Mouse (Mus musculus) thymus, adult 2 months (tissue): Measurements from ENCODE around the gene Styx. TPM values are rescaled to one million over a fixed set of nuclear protein-coding genes. Genes with fewer than 3 reads are reported as not detected.
"Not testable (repeated sequence)": the region's sequence is repeated elsewhere in the genome, so short reads cannot be mapped to it uniquely, and the experiment has no call there.

Experiments used
- DNase-seq: peaks from one replicate; pipeline ENCODE4 v3.0.0; 2021
- H3K27ac ChIP-seq: fragments of 200-500 bp; 2 replicates; pipeline ENCODE4 v1.5.1; 2012; ENCODE audit warnings: low read length, control low read depth; ENCODE audit not compliant: control insufficient read depth, insufficient read depth
- H3K27me3 ChIP-seq: fragments of 200-500 bp; 2 replicates; pipeline ENCODE4 v1.6.1; 2012; ENCODE audit warnings: mild to moderate bottlenecking, low read length, moderate library complexity, mixed read lengths; ENCODE audit not compliant: control insufficient read depth, insufficient read depth
- H3K36me3 ChIP-seq: fragments of 200-500 bp; 2 replicates; pipeline ENCODE4 v1.6.1; 2012; ENCODE audit warnings: mild to moderate bottlenecking, low read length, moderate library complexity; ENCODE audit not compliant: control insufficient read depth, insufficient read depth
- H3K4me1 ChIP-seq: fragments of 200-500 bp; replicated peaks from 2 replicates; pipeline ENCODE4 v1.6.1; 2012; ENCODE audit warnings: low read length; ENCODE audit not compliant: control insufficient read depth, insufficient read depth
- H3K4me3 ChIP-seq: fragments of 200-500 bp; 2 replicates; pipeline ENCODE4 v1.5.1; 2012; ENCODE audit warnings: mild to moderate bottlenecking, low read length, control low read depth, moderate library complexity; ENCODE audit not compliant: control insufficient read depth, insufficient read depth
- CTCF ChIP-seq: fragments of 200-500 bp; IDR thresholded peaks from 2 replicates; pipeline ENCODE4 v1.5.1; 2012; ENCODE audit warnings: mild to moderate bottlenecking, control low read depth, low read length, moderate library complexity, borderline replicate concordance; ENCODE audit not compliant: control insufficient read depth, poor library complexity, insufficient read depth; ENCODE audit errors: extremely low read depth
- POLR2A ChIP-seq: fragments of 200-500 bp; IDR thresholded peaks from 2 replicates; pipeline ENCODE4 v1.6.1; 2012; ENCODE audit warnings: mild to moderate bottlenecking, low read length, control low read depth, moderate library complexity; ENCODE audit not compliant: control insufficient read depth, poor library complexity, insufficient read depth; ENCODE audit errors: extremely low read depth
- WGBS: fragments of 180-500 bp; shearing (Covaris S2); methylation state at CpG from one replicate; pipeline ENCODE4 v1.1.7; 2018; 5-methylcytosine and 5-hydroxymethylcytosine counted together
- polyA plus RNA-seq: library from polyadenylated mRNA; depleted of rRNA; stranded (reverse); fragments of >200 nt; gene quantifications from 2 replicates; pipeline ENCODE4 v1.2.3, GENCODE M21; 2012

Gene Styx
- polyA plus RNA-seq, 1 experiment: 22.6 TPM

DNA sequence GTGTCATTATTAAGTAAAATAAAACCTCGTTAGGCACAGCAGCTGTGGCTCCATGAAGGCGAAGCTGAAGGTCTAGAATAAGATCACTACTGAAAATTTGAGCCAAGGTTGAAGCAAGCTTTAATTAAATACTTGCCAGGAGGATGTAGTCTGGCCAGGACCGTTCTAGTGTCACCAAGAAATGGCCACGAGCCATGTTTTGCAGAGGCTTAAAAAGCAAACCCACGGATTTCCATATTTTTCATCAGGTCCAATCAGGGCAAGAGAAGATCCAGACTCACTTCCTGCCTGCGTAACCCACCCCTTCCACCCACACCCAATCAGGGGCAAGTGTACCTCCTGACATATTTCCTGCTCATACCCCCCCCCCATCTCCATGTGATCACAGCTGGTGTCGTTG is 52.8 kb downstream of the Styx start:
- 87% methylated on average over 7 of the region's 7 CpGs for WGBS
- no peak overlapping the region for H3K4me3 ChIP-seq
- H3K4me1 ChIP-seq: no peaks in the 10 kb centered on the region
- H3K36me3 ChIP-seq: no peaks in the 10 kb centered on the region
- H3K27ac ChIP-seq: no peak overlapping the region
- H3K27me3 ChIP-seq: no peaks in the 10 kb centered on the region
- no peak for DNase-seq
- TF ChIP-seq CTCF: no peak
- no peak for TF ChIP-seq POLR2A

DNA sequence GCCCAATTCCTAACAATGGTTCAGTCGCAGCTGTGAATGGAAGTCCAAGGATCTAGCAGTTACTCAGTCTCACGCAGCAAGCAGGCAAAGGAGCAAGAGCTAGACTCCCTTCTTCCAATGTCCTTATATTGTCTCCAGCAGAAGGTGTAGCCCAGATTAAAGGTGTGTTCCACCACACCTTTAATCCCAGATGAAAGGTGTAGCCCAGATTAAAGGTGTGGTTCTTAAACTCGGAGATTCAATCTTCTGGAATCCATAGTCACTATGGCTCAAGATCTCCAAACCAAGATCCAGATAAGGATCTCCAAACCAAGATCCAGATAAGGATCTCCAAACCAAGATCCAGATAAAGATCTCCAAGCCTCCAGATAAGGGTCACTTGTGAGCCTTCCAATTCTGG is 53.9 kb downstream of the Styx start, which contains the start of gene Gnpnat1:
TSS of gene Gnpnat1 (minus strand) at position 101 of the 400 bp plus-strand sequence.
- not testable (repeated sequence) for H3K4me1 ChIP-seq, H3K27ac ChIP-seq, H3K36me3 ChIP-seq, H3K4me3 ChIP-seq, DNase-seq, H3K27me3 ChIP-seq
- WGBS: 87% methylated on average over 2 of the region's 3 CpGs

DNA sequence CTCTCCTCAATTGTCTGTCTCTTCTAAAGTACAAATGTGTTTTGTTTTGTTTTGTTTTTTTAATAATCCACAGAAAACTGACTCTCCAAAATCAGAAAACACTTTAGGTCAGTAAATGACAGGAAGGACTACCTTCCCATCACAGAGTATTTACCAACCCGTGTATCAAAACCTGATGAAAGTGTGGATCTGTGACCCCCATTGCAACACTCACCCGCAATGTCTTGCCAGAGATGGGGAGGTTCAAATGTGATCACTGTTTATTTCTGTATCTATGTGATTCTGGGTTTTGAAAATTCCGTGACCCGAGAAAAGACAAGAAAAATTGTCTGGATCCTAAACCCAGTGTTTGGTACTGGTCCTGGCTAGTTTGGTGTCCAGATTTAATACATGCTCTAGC is 65.4 kb downstream of the Styx start:
- no peak overlapping the region for H3K4me3 ChIP-seq

DNA sequence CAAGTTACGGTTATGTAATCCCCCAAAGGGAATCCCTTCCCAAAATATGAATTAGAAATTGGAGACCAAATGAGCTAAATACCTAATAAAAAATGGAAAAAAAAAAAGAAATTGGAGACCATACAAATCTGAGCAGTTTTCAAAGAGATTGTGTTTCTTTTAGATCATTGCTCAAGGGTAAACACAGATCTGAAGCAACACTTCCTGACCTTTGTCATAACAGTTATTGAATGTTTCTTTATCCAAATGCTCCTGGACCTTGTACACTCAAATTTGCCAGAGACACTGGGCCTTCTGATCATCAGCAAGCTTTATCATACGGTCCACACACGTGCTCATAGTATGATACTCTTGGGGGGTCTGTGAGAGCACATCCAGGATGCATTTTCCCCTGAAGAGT is 67.7 kb downstream of the Styx start:
- Histone ChIP-seq H3K36me3 (no peaks in the 10 kb centered on the region), H3K27ac (no peak overlapping the region), H3K4me1 (no peaks in the 10 kb centered on the region), H3K27me3 (no peaks in the 10 kb centered on the region), H3K4me3 (no peak overlapping the region)
- TF ChIP-seq POLR2A (no peak), CTCF (no peak)
- WGBS: 92% methylated on average over 3 of the region's 3 CpGs
- no peak for DNase-seq

More for the DNA sequence above, 65.4 kb downstream of the Styx start:
- no peaks in the 10 kb centered on the region for H3K36me3 ChIP-seq
- H3K4me1 ChIP-seq: no peaks in the 10 kb centered on the region
- no peaks in the 10 kb centered on the region for H3K27me3 ChIP-seq
- no peak for DNase-seq
- H3K27ac ChIP-seq: no peak overlapping the region
- WGBS: 94% methylated on average over 4 of the region's 4 CpGs
- TF ChIP-seq CTCF: no peak
- no peak for TF ChIP-seq POLR2A

DNA sequence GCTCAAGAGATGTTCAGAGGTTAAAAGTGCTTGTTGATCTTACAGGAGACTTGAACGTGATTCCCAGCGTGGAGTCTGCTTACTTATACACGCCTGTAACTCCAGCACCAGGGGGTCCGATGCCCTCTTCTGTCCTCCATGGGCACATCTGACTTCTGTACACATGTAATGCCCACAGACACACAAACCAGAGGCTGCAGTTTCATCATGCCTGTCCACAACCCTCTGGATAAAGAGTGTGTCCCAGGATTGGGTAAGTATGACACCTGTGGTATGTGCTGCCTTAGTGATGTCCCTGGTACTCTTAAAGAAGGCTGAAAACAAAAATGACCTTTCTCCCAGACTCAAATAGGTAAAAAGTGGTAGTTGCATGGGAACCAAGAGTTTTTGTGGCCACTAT is 68.4 kb downstream of the Styx start:
- DNase-seq: no peak
- Histone ChIP-seq H3K4me3 (no peak overlapping the region), H3K27me3 (no peaks in the 10 kb centered on the region), H3K27ac (no peak overlapping the region), H3K4me1 (no peaks in the 10 kb centered on the region), H3K36me3 (no peaks in the 10 kb centered on the region)
- 88% methylated on average over 4 of the region's 4 CpGs for WGBS
- TF ChIP-seq CTCF (no peak), POLR2A (no peak)

DNA sequence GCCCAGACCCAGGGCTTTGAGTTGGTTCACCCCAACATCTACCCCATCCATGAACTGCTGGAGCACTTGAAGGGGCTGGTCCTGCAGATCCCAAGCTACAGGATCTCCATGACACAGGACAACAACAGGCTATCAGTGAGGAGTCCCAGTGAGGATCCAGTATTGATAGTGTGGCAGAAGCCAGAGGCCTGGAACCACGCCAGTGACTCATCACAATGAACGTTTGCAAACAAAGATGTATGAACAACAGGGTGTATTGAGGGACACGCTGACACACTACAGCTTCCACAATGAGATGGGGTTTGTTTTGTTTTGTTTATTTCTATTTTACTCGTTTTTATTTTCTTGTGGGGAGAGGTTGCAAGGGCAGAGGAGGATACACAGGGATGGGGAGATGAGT is 71.5 kb downstream of the Styx start:
- no peak for DNase-seq
- no peaks in the 10 kb centered on the region for H3K36me3 ChIP-seq
- 67% methylated on average over 4 of the region's 4 CpGs for WGBS
- no peak overlapping the region for H3K4me3 ChIP-seq
- TF ChIP-seq CTCF (no peak), POLR2A (no peak)
- no peak overlapping the region for H3K27ac ChIP-seq
- H3K4me1 ChIP-seq: no peaks in the 10 kb centered on the region
- H3K27me3 ChIP-seq: no peaks in the 10 kb centered on the region

DNA sequence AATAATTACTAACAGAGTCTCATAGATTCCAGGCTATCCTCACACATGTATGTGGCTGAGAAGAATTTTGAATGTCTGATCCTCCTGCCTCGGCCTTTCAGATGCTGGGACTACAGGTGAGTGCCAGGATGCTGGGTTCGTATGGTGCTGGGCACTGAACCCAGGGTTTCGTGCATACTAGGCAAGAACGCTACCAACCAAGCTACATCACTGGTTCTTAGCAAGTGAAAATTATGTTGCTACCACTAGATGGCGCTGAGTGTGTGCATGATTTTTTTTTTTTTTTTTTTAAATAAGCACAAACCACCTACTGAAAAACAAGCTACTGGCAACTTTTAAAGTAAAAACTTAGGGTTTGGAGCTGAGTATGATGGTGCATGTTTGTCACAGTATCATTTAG is 72.3 kb downstream of the Styx start:
- 11% methylated on average over 5 of the region's 5 CpGs for WGBS
- TF ChIP-seq POLR2A (no peak), CTCF (no peak)
- H3K27me3 ChIP-seq: no peaks in the 10 kb centered on the region

More for the DNA sequence above, 72.3 kb downstream of the Styx start:
- Histone ChIP-seq H3K4me3 (no peak overlapping the region), H3K27ac (no peak overlapping the region), H3K4me1 (no peaks in the 10 kb centered on the region), H3K36me3 (no peaks in the 10 kb centered on the region)
- no peak for DNase-seq
